Mouse (Mus musculus) c-Kit-negative CD71-positive TER-119-positive erythroid progenitor cells, embryonic 14.5 days (primary cell): ENCODE results near the gene Hoxc5.

Source experiments
- DNase-seq: peaks from one replicate; pipeline ENCODE4 v3.0.0-alpha.2; 2013; ENCODE audit warnings: low read depth, low spot score

The Hoxc5 gene

DNA sequence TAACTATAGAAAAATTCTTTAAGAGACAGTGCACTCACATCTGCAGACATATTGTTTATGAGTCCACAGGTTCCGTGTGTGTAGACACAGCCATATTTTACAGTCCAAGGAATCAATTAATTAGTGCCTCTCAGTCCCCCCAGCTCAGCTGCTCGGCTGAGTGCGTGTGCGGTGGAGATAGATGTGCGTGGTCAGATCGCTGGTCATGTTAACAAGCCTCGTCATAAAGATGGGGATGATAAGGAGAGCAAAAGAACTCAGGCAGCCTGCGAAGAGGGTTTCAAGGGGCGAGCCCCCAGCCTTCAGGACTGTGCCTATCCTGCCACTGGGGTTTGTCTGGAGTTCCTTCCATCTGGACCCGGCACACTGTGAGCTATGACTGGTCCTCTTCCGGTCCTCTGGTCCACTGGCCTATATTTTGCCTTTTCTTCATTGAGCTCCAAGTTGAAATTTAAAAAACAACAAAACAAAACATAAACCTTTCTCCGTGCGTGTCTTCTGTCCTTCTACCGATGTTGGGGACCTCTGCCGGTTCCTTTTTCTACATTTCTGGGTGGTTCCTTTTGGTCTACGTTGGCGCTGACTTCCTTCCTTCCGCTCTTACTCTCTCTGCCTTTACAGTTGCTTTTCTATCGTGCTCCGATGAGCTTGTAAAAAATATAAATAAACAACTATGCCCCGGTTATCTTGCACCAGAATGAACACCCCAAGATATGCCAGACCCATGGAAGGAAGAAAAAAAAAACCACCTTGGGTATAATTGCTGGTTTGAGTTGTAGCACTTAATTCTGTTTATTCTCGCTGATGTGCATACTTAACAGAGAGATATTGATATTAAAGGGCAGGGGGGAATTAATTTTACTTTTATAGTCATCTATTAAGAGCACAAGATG is 21.8 kb upstream of the Hoxc5 start:
- no peak for DNase-seq

DNA sequence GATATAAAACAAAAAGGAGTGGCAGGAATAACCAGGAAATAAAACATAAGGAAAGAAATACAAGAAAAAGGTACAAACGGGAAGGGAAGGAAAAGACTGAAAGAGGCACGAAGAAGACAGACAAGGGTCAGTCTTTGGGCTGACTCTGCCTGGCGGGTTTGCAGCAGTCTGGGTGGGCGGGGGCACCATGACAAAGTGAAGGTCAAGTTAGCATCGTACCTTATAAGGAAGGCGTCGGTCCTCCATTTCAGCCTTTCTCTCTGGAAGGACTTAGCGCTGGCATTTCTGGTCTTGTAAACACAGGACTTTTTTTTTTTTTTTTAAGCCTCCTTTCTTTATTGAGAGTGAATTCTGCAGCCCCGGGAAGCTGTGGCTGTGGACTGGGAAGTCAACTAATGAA is 20.0 kb upstream of the Hoxc5 start:
- no peak for DNase-seq

DNA sequence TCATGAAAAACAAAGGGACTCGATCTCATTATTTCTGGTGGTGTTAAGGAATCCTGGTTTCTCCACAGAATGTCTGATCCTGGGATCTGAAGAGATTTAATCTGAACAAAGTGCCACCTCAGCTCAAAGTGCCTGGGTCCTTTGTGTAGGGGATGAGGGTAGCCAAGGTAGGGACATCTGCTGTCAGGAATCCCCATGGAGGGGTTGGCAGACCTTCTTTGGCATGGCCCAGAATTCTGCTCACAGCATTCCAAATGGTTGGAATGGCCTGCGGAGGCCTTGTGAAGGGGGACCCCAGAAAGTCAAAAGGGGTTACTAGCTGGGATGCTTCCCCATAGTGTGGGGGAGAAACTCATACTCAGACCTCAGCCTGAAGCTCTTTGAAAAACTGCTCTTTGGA is 18.4 kb upstream of the Hoxc5 start:
- no peak for DNase-seq

DNA sequence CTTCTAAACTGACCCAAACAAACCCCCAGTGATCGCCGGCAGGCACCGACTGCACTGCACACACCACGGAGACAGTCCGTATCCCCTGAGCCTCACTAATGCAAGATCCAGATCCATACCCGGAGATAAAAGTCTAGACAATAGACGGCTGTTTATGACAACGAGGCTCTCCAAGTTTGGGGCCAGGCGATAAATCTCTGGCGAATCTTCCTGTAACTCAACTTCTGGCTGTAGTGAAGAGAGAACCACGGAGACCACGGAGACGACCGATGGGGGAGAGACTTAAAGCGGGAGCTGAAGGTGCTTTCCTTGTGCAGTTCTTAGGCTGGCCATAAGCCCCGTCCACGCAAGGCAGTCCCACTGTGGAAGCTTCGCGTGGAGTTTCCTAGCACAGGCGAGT is 17.5 kb upstream of the Hoxc5 start:
- DNase-seq, result no peak

DNA sequence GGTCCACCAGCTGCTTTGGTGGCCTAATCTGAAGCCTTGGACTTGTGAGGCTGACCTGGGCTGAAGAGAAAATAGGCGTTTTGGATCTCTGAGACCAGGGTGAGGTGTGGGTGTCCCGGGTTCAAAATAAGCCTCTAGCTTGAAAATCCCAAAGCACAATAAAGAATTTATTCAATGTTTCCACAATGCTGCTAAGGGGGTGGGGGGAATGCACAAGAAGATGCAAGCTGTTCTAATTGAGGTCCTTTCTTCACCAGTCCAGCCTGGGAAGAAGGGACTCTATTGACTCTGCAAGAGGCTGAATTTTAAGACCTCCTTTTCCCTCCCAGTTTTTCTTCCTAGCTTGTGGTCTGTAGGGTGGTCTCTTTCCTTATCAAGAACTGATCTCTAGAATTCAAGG is 16.4 kb upstream of the Hoxc5 start:
- DNase-seq, result no peak

DNA sequence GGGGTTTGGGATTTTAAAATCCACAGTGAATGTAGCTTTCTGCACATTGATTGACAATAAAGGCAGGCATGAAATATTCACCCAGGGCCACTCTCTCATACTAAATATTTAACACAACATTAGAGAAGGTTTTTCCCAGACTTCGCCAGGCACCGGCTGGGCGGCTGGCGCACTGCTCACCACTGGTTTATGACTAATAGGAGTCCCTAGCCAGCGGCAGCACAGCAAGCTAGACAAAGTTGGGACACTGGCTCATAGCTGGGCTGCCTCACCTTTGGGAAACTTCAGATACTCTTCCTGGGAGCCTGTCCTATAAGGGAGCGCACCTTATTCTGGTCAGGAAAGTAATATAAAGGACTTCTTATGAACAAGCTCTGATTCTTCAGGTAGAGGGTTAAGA is 13.7 kb upstream of the Hoxc5 start:
- no peak for DNase-seq

DNA sequence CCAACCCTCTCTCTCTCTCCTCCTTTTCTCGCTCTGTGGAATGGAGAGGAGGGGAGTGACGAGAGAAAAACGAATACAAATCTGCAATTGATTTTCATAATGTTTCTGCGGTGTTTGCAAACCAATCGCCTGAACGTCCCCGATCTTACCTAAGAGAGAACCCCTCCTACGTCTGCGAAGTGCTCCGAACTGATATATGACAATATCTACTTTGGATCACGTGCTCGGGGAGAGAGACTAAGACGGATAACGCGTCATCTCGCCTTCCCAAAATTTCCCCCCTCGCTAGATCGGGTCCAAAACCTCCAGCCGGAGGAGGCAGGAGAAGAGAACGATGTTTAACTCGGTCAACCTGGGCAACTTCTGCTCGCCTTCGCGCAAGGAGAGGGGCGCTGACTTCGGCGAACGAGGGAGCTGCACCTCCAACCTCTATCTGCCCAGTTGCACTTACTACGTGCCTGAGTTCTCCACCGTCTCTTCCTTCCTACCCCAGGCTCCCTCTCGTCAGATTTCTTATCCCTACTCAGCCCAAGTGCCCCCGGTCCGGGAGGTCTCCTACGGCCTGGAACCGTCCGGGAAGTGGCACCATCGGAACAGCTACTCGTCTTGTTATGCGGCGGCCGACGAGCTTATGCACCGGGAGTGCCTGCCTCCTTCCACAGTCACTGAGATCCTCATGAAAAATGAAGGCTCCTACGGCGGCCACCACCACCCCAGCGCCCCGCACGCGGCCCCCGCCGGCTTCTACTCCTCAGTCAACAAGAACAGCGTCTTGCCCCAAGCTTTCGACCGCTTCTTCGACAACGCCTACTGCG is 12.8 kb upstream of the Hoxc5 start, which contains the start of gene Hoxc11:
Gene Hoxc11, plus strand, starts transcription at position 236 of the 815 bp plus-strand sequence.
- no peak for DNase-seq

DNA sequence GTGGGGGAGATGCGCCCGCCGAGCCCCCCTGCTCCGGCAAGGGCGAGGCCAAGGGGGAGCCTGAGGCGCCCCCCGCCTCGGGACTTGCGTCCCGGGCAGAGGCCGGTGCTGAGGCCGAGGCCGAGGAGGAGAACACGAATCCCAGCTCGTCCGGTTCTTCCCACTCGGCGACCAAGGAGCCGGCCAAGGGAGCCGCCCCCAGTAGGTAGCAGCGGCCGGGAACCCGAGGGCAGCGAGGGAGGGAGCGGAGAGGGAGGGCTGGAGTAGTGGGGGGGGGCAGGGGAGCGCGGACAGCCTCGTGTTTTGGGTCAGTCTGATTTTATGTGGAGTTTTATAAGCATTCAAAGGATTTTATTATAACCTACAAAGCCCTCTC is 12.2 kb upstream of the Hoxc5 start:
- DNase-seq, result no peak

DNA sequence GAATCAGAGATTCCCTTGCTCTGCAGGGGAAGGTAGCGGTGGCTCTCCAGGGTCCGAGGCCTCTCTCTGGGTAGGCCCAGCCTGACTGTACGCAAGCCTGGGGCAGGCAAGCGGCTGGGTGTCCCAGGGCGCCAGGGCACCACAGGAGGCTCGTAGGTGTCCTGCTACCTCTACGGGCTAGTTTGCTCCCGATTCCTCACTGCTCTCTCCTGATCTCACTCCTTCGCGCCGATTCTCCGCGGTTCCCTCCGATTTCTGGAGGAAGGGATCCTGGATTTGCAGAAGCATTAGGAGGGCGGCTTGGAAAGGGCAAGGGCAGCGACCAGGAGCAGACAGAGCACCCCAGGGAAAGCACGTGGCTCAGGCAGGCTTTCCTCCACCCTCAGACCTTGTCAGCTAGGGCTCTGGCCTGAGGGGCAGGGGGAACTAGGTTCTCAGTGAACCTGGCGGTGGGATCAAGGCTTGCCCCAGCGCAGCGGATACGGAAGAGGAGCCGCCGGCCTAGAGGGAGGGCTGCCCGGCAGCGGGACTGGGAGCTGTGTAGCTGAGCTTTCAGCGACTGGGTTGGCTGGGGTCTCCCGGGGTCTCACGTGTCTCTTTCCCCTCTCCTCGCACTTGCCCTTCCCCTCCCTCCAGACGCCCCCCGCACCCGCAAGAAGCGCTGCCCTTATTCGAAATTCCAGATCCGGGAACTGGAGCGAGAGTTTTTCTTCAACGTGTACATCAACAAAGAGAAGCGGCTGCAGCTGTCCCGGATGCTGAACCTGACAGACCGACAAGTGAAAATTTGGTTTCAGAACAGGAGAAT is 11.2 kb upstream of the Hoxc5 start:
- no peak for DNase-seq

DNA sequence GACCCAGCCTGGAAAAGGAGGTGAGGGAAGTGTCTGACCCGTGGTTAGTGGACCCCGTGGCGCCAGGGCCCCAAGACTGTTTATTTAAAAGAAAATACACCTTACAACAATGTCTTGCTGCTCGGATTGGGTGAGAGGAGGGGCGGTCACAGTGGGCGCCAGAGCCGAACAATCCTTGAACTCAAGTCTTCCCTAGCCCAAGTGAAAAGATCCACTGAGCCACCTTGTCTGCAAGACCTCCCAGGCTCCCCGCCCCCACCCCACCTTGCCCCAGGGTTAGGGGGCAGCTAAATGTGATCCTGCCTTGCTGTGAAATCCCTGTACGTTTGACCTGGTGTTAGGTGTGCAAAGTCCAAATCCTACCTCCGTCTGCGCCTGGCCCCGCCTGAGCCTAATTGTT is 10.3 kb upstream of the Hoxc5 start:
- no peak for DNase-seq

DNA sequence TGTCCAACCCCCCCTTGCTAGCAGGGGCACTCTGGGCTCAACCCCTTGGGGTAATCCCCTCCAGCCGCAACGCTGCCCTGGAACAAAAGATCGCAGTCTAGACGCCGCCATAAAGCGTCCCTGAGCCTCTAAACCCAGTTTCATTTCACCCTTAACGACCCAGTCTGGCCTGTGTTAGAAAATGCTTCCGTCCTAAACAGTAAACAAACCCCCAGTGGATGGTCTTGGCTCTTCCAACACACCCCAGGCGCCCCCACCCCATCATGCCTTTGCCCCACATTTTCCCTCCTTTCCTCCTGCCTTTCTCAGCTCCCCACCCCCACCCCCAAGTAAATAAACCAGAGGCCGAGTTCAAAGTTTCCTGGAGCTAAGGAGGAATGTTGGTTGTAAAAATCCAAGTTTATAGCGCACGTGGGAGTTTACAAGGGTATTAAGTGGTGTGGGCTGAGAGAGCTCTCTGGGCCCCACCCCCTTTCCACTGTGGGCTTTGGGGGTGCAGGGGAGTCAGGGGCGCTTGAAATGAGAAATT is 7.5 kb upstream of the Hoxc5 start:
- no peak for DNase-seq

DNA sequence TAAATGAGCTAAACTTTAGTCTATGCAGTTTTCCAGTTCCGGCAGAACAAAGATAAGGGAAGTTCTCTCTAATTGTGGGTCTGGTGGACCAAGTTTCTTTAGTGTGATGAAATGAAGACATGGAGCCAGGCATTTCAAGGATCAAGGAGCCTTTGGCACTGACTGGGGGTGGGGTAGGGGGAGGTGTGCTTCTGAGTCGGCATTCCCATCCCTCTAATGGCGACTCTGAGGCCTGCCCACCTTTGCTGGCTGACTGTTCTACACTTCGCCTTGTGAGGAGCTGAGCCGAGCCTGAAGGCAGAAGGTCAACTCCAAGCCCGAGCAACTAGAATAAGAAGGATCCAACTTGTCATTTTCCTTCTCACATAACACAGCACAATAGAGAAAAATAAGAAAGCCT is 5.5 kb upstream of the Hoxc5 start:
- DNase-seq, result no peak

DNA sequence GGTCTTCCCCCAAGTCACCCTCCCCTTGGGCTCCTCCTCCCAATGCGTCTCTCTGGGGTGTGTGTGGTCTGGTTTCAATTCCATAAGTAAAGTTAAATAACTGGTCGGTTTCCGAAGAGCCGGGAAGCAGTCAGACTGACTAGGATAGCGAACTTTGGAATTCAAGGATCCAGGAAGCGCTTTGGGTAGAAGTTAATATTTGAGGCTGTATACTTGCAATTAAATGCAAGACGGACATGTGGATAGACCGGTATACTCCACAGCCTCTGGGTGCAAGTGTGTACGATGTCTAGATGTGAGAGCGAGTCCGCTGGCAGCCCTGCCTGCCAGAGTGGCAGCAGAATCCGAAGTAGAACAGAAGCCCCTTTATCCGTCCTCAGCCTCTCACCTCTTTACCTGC is 4.8 kb upstream of the Hoxc5 start:
- no peak for DNase-seq

DNA sequence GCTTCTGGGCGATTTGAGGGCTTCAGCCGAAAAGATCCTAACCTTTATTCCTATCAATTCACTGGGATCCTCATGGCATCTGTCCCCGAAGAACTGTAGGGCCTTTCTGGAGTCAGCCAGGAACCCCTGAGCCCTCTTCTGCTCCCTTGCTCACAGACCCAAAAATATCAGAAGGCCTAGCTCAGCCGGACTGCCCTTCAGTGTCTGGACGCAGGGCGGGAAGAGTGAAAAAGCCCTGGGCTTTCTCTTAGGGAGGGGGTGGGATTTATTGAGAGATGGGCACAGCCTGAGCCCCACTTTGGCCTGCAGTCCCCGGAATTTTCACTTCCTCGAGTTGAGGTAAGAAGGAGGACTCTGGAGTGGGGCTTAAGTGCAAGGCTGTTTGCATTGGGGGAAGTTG is 4.0 kb upstream of the Hoxc5 start:
- no peak for DNase-seq

DNA sequence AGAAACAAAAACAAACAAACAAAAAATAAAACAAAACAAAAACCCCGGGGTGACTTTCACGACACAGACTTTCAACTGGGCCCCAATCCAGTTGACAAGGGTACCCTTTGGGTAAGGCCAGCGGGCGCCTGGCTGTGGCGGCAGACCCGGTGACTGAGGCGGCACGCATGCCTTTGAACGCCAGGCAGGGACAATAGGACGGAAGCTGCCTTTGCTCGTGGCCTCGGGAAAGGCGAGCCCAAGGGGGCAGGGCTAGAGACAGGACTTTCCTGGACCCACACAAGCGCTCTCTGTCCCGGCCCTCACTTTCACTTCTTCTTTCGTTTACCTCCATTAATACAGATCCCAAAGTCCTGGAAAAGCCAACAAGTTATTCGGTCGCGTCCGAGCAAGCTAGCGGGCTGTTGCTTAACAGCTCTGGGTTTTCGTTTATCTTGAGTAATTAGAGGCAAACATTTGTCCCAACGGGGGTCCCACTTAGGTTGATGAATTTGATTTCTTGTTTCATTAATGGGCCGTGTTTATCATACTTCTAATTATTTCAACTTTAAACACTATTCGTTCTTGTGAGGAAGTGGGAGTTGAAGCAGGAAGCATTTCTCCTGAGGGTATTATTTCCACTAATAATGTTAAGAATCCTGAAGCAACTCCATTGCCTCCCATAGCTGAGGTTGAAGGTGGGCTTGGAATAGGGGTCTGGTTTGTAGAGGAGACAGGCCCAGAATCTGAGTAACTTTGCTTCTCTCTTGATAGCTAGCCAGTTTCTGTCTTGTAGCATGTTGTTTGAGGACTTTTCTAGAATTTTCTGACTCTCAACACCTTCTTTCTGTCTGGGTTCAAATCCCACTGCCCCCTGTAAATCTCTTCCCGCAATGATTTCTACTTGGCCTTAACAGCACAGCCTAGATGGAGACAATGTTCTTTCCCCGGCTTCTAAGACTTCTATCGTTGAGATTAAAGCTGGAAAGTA is 3.3 kb upstream of the Hoxc5 start:
- no peak for DNase-seq

DNA sequence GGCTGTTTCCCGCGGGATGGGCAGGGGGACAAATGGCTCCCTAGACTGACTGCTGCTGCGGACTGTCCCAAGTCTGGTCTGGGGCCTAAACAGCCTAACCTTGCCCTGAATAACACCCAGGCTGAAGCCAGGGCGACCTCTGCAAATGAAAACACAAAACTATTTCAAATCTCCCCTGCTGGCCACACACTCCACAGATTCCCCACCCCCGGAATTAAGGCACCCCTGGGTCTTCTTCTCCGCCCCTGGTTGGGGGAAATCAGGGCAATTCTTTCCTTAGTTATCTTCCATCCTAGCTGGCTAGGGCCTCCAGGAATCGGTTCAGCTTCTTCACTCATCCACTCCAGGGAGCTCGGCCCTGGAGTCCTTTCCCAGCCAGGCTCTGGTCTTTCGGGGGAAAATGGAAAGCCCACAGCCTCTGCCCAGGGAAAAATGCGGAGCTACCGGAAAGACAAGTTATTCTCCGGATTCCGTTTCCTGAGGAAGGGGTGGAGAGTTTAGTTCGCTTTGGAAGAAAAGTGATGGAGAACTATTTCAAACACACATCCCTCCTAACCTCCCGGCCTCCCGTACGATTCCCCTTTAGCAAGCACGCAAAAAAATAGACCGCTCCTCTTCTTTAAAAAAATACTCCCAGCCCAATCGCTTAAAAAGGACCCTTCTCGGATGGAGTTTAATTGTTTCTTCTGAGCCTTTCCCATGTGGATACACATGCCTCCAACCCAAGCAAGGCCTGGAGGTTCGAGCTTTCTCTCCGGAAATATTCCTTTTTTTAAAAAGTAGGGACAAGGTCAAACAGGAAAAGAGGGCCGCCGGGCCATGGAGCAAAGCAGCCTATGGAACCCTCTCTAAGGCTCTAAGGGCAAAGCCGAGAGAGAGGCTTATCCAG is 2.0 kb upstream of the Hoxc5 start:
- no peak for DNase-seq

DNA sequence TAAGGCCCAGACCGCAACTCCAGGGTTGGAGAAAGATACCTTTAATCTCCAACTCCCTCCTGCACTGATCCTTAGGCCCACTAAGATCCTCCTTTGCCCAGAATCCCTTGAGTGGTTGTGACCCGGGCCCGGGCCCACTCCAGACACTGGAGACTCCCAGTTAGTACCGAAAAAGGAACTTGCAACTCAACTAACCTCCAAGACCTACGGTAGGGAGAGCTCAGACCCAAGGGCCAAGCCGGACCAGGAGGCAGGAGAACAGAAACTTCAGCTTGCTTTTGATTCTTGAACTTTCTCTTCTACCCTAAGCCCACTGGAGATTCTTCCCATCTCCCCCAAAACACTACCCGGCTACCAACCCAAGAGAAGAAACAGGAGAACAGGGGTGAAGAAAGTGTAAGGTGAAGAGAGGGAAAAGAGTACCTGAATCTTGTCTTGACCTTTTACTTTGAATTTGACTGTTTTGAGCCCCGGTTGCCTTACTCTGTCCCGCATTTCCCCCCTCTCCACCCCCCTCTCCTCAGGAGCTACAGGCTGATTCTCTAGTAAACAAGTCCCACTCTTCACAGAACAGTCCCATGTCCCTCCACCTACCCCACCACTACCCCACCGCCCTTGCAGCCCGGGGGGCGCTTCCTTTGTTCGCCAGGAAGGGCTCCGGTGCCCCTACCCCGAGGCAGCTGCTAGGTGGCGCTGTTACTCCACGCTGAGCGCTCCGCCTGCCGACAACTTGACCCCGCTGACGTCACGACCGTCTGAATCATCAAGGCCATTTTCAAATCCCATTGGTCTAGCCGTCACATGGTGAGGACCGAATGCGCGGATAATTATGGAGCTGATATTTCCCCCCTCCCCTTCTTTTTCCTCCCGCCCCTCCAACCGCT is 1.1 kb upstream of the Hoxc5 start:
- DNase-seq, result no peak

DNA sequence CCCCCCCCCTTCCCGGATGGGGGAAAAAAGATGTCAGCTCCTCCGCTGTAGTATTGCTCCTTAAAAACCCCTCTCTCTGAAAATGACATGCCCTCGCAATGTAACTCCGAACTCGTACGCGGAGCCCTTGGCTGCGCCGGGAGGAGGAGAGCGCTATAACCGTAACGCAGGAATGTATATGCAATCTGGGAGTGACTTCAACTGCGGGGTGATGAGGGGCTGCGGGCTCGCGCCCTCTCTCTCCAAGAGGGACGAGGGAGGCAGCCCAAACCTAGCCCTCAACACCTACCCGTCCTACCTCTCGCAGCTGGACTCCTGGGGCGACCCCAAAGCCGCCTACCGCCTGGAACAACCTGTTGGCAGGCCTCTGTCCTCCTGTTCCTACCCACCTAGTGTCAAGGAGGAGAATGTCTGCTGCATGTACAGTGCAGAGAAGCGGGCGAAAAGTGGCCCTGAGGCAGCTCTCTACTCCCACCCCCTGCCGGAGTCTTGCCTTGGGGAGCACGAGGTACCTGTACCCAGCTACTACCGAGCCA is 399 bp upstream of the Hoxc5 start, which contains the start of gene Hoxc10:
Gene Hoxc10, plus strand, starts transcription at position 21 of the 536 bp plus-strand sequence.
- no peak for DNase-seq
